Mouse (Mus musculus) 3134 (cell line): ENCODE data around the gene Hivep3.

Experiments used
- DNase-seq: peaks from one replicate; pipeline ENCODE4 v3.0.0-alpha.2; 2011; ENCODE audit warnings: low spot score; ENCODE audit not compliant: insufficient read length; ENCODE audit errors: extremely low read depth

Hivep3 gene

GRCm38 (mm10) chr4:119938518-119938917, 204.9 kb downstream of the Hivep3 start:
- DNase-seq: no peak

GRCm38 (mm10) chr4:119939786-119940185, 206.2 kb downstream of the Hivep3 start:
- no peak for DNase-seq

- DNase-seq: peak; percentile 27
Measured at GRCm38 (mm10) chr4:119946224-119946887, 212.8 kb downstream of the Hivep3 start.

- DNase-seq: no peak
Measured at GRCm38 (mm10) chr4:119947232-119948162, 213.9 kb downstream of the Hivep3 start.

- DNase-seq: no peak
Measured at GRCm38 (mm10) chr4:119948406-119948805, 214.8 kb downstream of the Hivep3 start.

- DNase-seq: no peak
Measured at GRCm38 (mm10) chr4:119948922-119949614, 215.5 kb downstream of the Hivep3 start.

- no peak for DNase-seq
Measured at GRCm38 (mm10) chr4:119950181-119950580, 216.6 kb downstream of the Hivep3 start.

- DNase-seq: no peak
Measured at GRCm38 (mm10) chr4:119951081-119951480, 217.5 kb downstream of the Hivep3 start.

GRCm38 (mm10) chr4:119955008-119955407, 221.4 kb downstream of the Hivep3 start:
- DNase-seq: no peak

- DNase-seq: no peak
Measured at GRCm38 (mm10) chr4:119957970-119958369, 224.4 kb downstream of the Hivep3 start.

GRCm38 (mm10) chr4:119959293-119959692, 225.7 kb downstream of the Hivep3 start:
- no peak for DNase-seq

- DNase-seq: no peak
Measured at GRCm38 (mm10) chr4:119959873-119960272, 226.3 kb downstream of the Hivep3 start.

- DNase-seq: no peak
Measured at GRCm38 (mm10) chr4:119960523-119960922, 226.9 kb downstream of the Hivep3 start.

- DNase-seq: no peak
Measured at GRCm38 (mm10) chr4:119961164-119961563, 227.6 kb downstream of the Hivep3 start.

- DNase-seq: no peak
Measured at GRCm38 (mm10) chr4:119962066-119962465, 228.5 kb downstream of the Hivep3 start.

GRCm38 (mm10) chr4:119966105-119967072, 232.8 kb downstream of the Hivep3 start:
- DNase-seq: no peak

GRCm38 (mm10) chr4:119967073-119967608, 233.6 kb downstream of the Hivep3 start:
- DNase-seq: no peak

- no peak for DNase-seq
Measured at GRCm38 (mm10) chr4:119967636-119968035, 234.1 kb downstream of the Hivep3 start.

- peak; percentile 55 for DNase-seq
Measured at GRCm38 (mm10) chr4:119968071-119968470, 234.5 kb downstream of the Hivep3 start.

- DNase-seq: no peak
Measured at GRCm38 (mm10) chr4:119968887-119969286, 235.3 kb downstream of the Hivep3 start.
